Mouse (Mus musculus) liver, adult 2 months (tissue): Measurements from ENCODE around the gene Prpf4. TPM values are rescaled to one million over a fixed set of nuclear protein-coding genes. Genes with fewer than 3 reads are reported as not detected.
A peak's percentile ranks its signal among the peaks of the same experiment; 100 is the strongest.

Experiments
- DNase-seq: peaks from one replicate; pipeline ENCODE4 v3.0.0-alpha.2; 2011; ENCODE audit warnings: low read depth, low spot score; ENCODE audit errors: extremely low read depth
- H3K27ac ChIP-seq: fragments of 200-500 bp; replicated peaks from 2 replicates; pipeline ENCODE4 v1.5.1; 2012; ENCODE audit warnings: low read depth, mild to moderate bottlenecking, control low read depth, inconsistent platforms, low read length; ENCODE audit not compliant: insufficient read depth
- H3K27me3 ChIP-seq: fragments of 200-500 bp; 2 replicates; pipeline ENCODE4 v1.6.1; 2012; ENCODE audit warnings: mild to moderate bottlenecking, moderate library complexity, low read length, inconsistent platforms; ENCODE audit not compliant: control insufficient read depth, insufficient read depth
- H3K36me3 ChIP-seq: fragments of 200-500 bp; 2 replicates; pipeline ENCODE4 v1.6.1; 2012; ENCODE audit warnings: low read length, inconsistent platforms; ENCODE audit not compliant: control insufficient read depth, insufficient read depth
- H3K4me1 ChIP-seq: fragments of 200-500 bp; 2 replicates; pipeline ENCODE4 v1.6.1; 2011; ENCODE audit warnings: low read length; ENCODE audit not compliant: control insufficient read depth, insufficient read depth
- H3K4me3 ChIP-seq: fragments of 200-500 bp; 2 replicates; pipeline ENCODE4 v1.5.1; 2011; ENCODE audit warnings: low read depth, mild to moderate bottlenecking, control low read depth, low read length, moderate library complexity; ENCODE audit not compliant: insufficient read depth
- H3K79me2 ChIP-seq: fragments of 200-500 bp; 2 replicates; pipeline ENCODE4 v1.6.1; 2012; ENCODE audit warnings: inconsistent platforms, mild to moderate bottlenecking, low read length, moderate library complexity; ENCODE audit not compliant: control insufficient read depth, insufficient read depth
- H3K9ac ChIP-seq: fragments of 200-500 bp; 2 replicates; pipeline ENCODE4 v1.6.1; 2012; ENCODE audit warnings: low read depth, mild to moderate bottlenecking, control low read depth, inconsistent platforms, low read length
- CTCF ChIP-seq: fragments of 200-500 bp; IDR thresholded peaks from 2 replicates; pipeline ENCODE4 v1.5.1; 2011; ENCODE audit warnings: low read depth, low read length, control low read depth
- POLR2A ChIP-seq: fragments of 200-500 bp; IDR thresholded peaks from 2 replicates; pipeline ENCODE4 v1.6.1; 2011; ENCODE audit warnings: low read length, control low read depth; ENCODE audit not compliant: insufficient read depth; ENCODE audit errors: extremely low read depth
- WGBS: fragments of 180-500 bp; shearing (Covaris S2); methylation state at CpG from one replicate; pipeline ENCODE4 v1.1.7; 2018; 5-methylcytosine and 5-hydroxymethylcytosine counted together
- polyA plus RNA-seq: library from polyadenylated mRNA; depleted of rRNA; stranded (reverse); fragments of >200 nt; gene quantifications from 2 replicates; pipeline ENCODE4 v1.2.3, GENCODE M21; 2012; rRNA removed
- total RNA-seq: library from RNA; depleted of rRNA; stranded (reverse); fragments of >200 nt; gene quantifications from 2 replicates; pipeline ENCODE4 v1.2.3, GENCODE M21; 2014; rRNA removed

Prpf4 gene
- 3.9 and 4.6 TPM in 2 replicates for total RNA-seq
- 4.4 and 7.3 TPM in 2 replicates for polyA plus RNA-seq

- Histone ChIP-seq H3K27me3 (no peaks in the 10 kb centered on the region), H3K9ac (peak within 1 kb of the TSS; percentile 77), H3K27ac (peak within 1 kb of the TSS; percentile 65), H3K79me2 (peaks cover 16% of the 10 kb centered on the region; the same call in 1 of the 2 replicates), H3K4me1 (peaks cover 4% of the 10 kb centered on the region), H3K4me3 (peak within 1 kb of the TSS; percentile 71), H3K36me3 (peaks cover 12% of the 10 kb centered on the region)
- peak; percentile 99 for DNase-seq
- WGBS: under 1% methylated on average over 39 of the region's 39 CpGs
- peak; percentile 74 for TF ChIP-seq POLR2A
- no peak for TF ChIP-seq CTCF
Measured at GRCm38 (mm10) chr4:62408601-62409282, at the start of gene Prpf4, which contains the start of gene Cdc26. Gene Prpf4, plus strand, starts transcription at chr4:62408797. Gene Cdc26, minus strand, starts transcription at chr4:62408642.

- TF ChIP-seq CTCF: no peak
- TF ChIP-seq POLR2A: no peak
- Histone ChIP-seq H3K27me3 (no peaks in the 10 kb centered on the region), H3K9ac (peak overlapping the region; percentile 81), H3K4me1 (peaks cover 4% of the 10 kb centered on the region; the same call in 1 of the 2 replicates), H3K27ac (peak overlapping the region; percentile 74), H3K36me3 (peaks cover 4% of the 10 kb centered on the region; the same call in 1 of the 2 replicates), H3K79me2 (peaks cover 15% of the 10 kb centered on the region; the same call in 1 of the 2 replicates), H3K4me3 (peak overlapping the region; percentile 86)
- peak; percentile 69 for DNase-seq
- 8% methylated on average over 7 of the region's 7 CpGs for WGBS
Measured at GRCm38 (mm10) chr4:62359256-62359775, 49.3 kb upstream of the Prpf4 start.

DNA sequence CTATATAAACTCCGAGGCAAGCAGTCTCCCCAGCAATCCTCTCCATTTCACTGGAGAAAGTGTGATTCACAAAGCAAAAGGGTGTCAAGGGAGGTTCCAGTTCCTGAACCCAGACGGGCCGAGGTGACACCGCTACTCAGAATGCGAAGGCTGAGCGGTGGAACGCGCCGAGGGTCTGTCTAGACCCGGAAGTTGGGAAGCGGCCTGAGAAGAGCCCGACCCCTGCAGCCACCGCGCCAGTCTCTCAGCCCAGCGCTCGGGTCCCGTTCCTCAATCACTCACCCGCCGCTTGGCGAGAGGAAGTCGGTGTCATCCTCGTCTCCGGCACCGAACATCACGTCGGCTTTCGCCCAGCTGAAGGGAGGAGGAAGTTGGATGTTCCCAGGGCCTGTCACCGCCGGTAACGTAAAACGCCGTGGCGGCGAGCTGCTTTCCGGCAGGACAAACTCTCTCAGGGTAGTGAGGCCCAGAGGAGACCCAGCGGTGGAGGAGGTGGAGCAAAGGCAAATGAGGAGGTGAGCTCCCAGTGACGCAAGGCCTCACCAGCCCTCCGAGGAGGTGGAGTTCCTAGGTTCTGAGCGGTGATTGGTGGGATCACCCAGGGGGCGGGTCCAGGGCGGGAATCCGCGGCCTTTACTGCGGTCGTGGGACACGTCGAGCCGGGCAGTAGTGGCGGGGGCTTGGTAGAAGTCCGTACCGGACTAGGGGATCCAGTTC lies 48.4 kb upstream of the Prpf4 start, which contains the start of the genes Fkbp15 and Slc31a1:
TSS of gene Fkbp15 (minus strand) at position 461 of the 717 bp plus-strand sequence.
TSS of gene Slc31a1 (plus strand) at position 640 of the 717 bp plus-strand sequence.
- no peaks in the 10 kb centered on the region for H3K27me3 ChIP-seq
- H3K4me1 ChIP-seq: peaks cover 8% of the 10 kb centered on the region; the same call in 1 of the 2 replicates
- peaks cover 4% of the 10 kb centered on the region; the same call in 1 of the 2 replicates for H3K36me3 ChIP-seq
- H3K9ac ChIP-seq: peak within 1 kb of the TSS; percentile 81
- H3K79me2 ChIP-seq: peaks cover 19% of the 10 kb centered on the region; the same call in 1 of the 2 replicates
- peak; percentile 97 for DNase-seq
- TF ChIP-seq POLR2A (peak; percentile 97), CTCF (no peak)
- peak within 1 kb of the TSS; percentile 86 for H3K4me3 ChIP-seq
- under 1% methylated on average over 51 of the region's 51 CpGs for WGBS
- H3K27ac ChIP-seq: peak within 1 kb of the TSS; percentile 81

DNA sequence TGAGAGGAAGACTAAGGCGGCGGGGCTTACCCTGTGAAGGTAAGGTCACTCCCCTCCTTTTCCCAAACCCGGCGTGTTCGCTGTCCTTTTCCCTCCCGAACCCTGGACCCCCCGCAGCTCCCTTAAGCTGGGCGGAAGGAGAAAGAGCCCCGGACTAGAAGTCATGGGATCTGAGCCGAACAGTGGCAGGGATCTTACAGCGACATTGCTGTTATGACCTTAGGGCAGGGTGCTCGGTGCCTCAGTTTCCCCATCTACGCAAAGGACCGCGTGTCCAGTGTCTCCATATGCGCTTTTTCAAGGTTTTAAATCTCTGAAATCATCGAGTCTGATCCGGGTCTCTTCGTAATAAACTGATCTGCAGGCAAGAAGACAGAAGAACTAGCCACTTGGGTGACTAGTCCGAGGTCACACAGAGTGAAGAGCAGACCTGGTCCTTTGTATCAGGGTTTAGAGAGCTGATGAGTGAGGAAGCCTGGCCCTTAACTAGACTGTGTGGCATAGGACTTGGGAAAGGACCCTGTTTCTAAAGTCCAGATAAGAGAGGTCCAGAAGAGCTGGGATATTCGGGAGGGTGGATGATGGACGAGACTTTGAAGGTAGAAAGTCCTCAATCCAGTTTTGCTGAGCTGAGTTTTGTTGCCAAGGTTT lies 47.7 kb upstream of the Prpf4 start:
- no peak for TF ChIP-seq CTCF
- TF ChIP-seq POLR2A: no peak
- Histone ChIP-seq H3K27ac (peak overlapping the region; percentile 81), H3K4me3 (peak overlapping the region; percentile 72), H3K36me3 (peaks cover 4% of the 10 kb centered on the region; the same call in 1 of the 2 replicates), H3K4me1 (peaks cover 13% of the 10 kb centered on the region; the same call in 1 of the 2 replicates), H3K27me3 (no peaks in the 10 kb centered on the region), H3K79me2 (peaks cover 21% of the 10 kb centered on the region; the same call in 1 of the 2 replicates), H3K9ac (peak overlapping the region; percentile 81)
- WGBS: under 1% methylated on average over 22 of the region's 22 CpGs
- DNase-seq: peak; percentile 72

- Histone ChIP-seq H3K4me1 (peaks cover 16% of the 10 kb centered on the region), H3K27ac (peak overlapping the region; percentile 81), H3K27me3 (no peaks in the 10 kb centered on the region), H3K4me3 (peak overlapping the region; percentile 72), H3K79me2 (peaks cover 21% of the 10 kb centered on the region; the same call in 1 of the 2 replicates), H3K9ac (peak overlapping the region; percentile 81), H3K36me3 (peaks cover 4% of the 10 kb centered on the region; the same call in 1 of the 2 replicates)
- no peak for TF ChIP-seq POLR2A
- TF ChIP-seq CTCF: no peak
- WGBS: 2% methylated on average over 6 of the region's 6 CpGs
- peak; percentile 73 for DNase-seq
Measured at GRCm38 (mm10) chr4:62361571-62361970, 47.0 kb upstream of the Prpf4 start.
